Mouse (Mus musculus) skeletal muscle tissue, adult 2 months (tissue): Measurements from ENCODE around the gene Sec24a.
"Not testable (repeated sequence)": the region's sequence is repeated elsewhere in the genome, so short reads cannot be mapped to it uniquely, and the experiment has no call there.

Source experiments
- DNase-seq: peaks from one replicate; pipeline ENCODE4 v3.0.0-alpha.2; 2012; ENCODE audit warnings: low read depth, low spot score

The Sec24a gene

DNA sequence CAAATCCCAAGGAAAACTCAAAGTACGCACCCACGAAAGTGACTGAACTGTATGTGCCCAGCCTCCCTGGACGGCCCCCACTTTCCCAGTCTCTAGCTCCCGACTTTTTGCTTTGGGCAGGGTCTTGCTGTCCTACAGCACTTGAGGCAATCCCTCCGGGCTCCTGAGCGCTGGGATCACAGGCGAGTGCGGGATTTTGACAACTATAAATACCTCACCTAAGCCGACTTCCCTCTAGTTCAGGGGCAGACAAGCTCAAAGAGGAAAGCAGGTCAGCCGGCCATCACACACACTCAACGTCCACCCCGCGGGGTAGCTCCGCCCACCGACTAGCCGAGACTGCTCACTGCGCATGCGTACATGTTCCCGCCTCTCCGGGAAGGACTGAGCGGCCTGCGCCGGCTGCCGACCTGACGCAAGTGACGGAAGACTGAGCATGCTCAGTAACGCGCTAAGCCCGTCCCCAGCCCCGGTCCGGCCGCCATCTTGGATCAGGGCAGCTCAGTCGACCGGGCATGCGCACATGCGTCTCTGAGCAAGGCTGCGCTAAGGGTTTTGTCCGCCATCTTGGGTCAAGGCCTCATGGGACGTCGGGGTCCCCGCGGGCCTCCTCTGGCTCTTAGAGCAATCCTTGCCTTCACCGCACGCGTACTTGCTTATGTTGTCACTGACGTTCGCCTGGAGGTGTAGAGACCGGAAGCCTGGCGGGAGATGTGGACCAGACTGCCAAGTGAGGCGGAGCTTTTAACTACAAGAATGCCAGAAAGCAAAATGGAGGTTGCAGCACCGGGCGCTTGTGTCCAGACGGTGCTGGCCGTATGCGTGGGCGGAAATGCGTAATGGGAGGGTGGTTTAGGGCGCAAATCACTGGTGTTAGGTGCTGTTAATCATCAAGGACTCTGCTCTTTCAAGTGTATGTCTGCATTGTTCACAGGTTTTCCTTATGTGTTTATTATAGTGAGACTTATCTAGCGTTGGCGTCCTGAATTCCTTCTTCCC, 74.8 kb downstream of the Sec24a start, which contains the start of gene 0610009B22Rik:
0610009B22Rik (minus strand) TSS at position 545 of the 999 bp plus-strand sequence.
- peak; percentile 100 for DNase-seq

- DNase-seq, result no peak
Observed at GRCm38 (mm10) chr11:51681976-51682374, 81.5 kb downstream of the Sec24a start.

DNA sequence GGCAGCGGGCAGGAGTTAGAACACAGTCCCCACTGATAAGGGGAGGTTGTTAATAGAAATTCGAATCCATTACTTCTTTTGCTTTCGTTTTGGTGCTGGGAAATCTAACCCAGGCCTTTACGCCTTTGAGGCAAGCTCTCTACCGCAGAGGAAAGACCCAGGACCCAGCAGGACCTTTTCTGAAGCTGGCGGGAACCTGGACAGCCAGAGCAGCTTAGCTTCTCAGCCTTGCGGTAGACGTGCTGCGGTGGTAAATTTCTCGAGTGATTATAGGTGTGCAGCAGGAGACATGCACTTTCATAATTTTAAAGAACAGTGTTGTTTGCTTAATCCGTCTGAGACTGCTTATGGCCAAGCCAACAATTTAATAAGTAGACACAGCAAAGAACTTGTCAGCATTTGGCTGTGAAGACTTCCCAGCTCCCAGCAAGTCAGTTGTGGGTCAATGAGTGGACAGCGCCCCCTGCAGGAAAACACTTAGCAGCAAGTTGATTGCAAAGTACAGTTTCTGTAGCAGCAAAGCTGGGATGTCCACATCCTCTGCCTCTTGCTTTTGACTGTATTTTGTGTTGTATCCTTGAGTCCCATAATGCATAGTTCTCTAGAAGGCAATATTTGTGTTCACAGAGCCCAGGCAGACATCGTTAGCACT, 82.0 kb downstream of the Sec24a start:
- DNase-seq, result peak; percentile 86

- no peak for DNase-seq
Observed at GRCm38 (mm10) chr11:51679466-51679865, 84.0 kb downstream of the Sec24a start.

DNA sequence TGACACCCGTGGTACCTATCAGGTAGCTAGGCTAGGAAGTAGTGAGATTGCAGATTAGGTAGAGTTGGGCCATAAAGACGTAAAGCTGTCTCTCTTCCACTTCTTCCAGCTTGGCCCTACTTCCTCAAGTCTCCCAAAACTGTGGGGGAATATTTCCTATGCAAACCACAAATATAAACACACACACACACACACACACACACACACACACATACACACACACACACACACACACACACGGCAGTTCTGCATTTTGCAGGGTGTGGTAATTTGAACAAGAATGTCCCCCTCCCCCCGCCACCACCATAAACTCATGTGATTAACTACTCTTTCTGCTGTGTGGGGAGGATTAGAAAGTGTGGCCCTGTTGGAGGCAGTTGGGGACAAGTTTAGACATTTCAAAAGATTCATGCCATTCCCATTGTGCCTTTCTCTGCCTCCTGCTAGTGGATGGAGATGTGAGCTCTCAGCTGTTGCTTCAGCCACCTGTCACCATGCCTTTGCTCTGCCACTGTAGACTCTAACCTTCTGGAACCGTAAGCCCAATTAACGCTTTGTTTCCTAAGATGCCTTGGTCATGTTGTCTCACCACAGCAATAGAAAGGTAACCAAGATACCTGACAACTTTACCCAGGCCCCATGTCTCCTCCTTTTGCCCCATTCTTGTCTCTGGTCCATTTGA, 85.6 kb downstream of the Sec24a start:
- DNase-seq, result no peak

GRCm38 (mm10) chr11:51675386-51675785, 88.0 kb downstream of the Sec24a start:
- DNase-seq, result no peak

DNA sequence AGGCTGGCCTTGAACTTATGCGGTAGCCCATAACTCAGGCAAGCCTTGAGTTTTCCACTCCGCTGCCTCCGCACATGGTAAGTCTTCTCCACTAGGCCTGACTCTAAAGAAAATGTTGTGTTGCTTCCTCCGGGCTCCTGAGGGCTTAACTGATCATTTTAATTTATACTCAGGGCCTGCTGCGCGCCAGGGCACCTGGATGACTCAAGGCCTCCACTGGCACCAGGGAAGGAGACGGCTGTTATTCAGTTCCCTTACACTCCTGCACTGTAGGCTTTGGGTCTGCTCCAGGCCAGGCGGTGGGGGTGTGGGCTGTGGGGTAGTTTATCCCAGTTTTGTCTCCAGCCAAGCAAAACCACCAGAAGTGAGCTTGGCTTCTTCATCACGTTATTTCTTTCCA, 90.1 kb downstream of the Sec24a start:
- DNase-seq, result no peak

- no peak for DNase-seq
Observed at GRCm38 (mm10) chr11:51671376-51671775, 92.1 kb downstream of the Sec24a start.

GRCm38 (mm10) chr11:51670846-51671245, 92.6 kb downstream of the Sec24a start:
- no peak for DNase-seq

GRCm38 (mm10) chr11:51664747-51665146, 98.7 kb downstream of the Sec24a start:
- not testable (repeated sequence) for DNase-seq

DNA sequence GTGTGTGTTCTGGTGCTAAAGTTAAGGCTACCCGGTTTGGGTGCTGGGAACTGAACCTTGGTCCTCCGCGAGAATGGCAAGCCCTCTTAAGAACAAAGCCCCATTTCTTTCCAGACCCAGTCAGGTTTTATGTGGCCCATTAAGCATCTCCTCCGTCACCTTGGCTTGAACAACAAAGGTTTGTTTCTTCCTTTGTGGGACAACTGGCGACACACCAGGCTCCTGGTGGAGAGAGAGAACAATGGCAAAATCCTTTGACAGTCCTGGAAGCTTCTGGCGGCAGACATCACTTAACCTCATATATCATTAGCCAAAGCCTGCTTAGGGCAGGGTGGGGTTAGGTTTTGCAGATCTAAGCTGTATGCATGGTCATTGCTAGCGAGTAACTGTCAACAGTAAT, 100.8 kb downstream of the Sec24a start:
- DNase-seq, result no peak

- DNase-seq, result no peak
Observed at GRCm38 (mm10) chr11:51661867-51662365, 101.5 kb downstream of the Sec24a start.

DNA sequence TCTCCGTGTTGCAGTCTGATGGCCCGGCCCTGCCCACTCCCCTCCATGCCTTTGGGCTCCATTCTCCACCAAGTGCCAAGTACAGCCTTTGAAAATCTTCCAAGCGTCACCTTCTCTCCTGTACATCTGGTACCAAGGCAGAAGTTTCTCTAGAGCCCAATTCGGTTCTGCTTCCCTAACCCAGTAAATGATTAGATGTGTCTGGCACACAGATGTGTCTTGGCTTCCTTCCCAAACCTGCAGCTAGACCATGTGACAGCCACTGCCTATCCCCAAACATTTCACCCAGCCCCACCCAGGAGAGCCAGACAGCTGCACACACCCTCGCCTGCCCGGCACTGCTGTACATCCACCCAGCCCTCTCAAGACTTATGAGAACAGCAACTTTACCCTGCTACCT, 104.7 kb downstream of the Sec24a start:
- no peak for DNase-seq

GRCm38 (mm10) chr11:51658291-51658690, 105.1 kb downstream of the Sec24a start:
- DNase-seq, result no peak

DNA sequence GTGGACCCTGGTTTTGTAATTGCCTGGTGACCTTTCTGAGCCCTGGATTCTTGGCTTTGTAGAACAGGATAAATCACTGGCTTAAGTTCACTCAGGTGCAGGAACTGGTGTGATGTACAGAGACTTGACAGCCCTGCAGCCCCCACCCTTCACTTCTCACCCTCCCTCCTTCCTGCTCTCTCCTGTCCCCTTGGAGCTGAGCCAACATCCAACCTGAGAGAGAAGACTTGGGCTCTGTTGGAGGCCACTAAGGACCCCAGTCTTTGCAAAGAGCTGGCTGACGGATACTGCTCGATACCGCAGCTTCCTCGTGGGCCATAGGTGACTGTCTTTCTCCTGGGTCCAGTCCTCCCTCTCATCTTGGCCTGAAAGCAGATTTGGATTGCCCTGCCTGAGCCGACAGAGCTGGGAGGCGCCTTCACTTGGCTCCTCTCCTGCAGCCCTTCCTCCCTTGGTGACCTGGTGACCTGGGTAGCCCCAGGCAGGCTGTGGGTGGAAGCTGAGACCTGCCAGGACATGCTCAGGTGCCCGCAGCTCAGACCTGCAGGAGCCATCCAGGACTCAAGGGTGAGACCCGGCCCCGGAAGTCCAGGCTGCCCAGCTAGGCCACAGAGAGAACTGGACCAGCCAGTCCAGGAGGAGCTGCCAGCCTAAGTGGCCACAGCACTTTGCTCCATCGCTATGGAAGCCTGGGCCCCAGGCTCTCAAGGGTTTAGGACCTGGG, 106.5 kb downstream of the Sec24a start:
- DNase-seq, result no peak

- DNase-seq, result no peak
Observed at GRCm38 (mm10) chr11:51654891-51655290, 108.5 kb downstream of the Sec24a start.

DNA sequence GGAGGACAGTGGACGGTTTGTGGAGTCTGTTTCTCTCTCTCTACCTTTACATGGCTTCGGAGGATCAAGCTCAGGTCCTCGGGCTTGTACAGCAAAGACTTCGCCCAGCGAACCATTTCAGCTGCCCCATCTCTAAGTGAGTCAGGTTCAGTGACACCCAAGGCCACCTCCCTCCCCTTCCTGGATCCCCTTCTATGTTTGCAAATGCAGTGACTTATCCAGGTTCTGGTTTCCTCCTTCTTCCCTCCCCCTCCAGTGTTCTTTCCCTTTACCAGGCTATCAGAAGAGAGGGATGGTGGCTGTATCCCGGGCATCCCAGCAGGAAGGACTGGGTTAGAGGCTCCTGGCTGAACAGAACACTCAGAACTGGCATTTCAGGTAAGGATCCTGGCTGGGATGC, 109.7 kb downstream of the Sec24a start:
- no peak for DNase-seq

DNA sequence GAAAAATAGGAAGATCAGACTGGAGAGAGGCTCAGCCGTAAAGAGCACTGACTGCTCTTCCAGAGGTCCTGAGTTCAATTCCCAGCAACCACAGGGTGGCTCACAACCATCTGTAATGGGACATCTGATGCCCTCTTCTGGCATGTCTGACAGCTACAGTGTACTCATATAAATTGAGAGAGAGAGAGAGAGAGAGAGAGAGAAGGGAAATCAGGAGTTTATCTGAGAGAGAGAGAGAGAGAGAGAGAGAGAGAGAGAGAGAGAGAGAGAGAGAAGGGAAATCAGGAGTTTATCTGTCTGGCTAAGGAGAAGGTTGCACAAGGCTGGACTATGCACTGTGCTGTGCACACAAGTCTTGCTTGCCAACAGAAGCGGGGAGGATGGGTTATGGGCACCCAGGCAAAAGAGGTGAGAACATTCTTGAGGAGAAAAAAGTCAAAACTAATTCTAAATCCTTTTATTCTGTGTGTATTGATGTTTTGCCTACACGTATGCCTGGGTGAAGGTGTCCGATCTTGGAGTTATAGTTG, 110.5 kb downstream of the Sec24a start:
- DNase-seq, result no peak

- no peak for DNase-seq
Observed at GRCm38 (mm10) chr11:51650691-51651515, 112.5 kb downstream of the Sec24a start, which contains the start of the genes N4bp3 and D930048N14Rik. Gene N4bp3 (minus strand): TSS chr11:51650842. Gene D930048N14Rik (plus strand): TSS chr11:51650954.

DNA sequence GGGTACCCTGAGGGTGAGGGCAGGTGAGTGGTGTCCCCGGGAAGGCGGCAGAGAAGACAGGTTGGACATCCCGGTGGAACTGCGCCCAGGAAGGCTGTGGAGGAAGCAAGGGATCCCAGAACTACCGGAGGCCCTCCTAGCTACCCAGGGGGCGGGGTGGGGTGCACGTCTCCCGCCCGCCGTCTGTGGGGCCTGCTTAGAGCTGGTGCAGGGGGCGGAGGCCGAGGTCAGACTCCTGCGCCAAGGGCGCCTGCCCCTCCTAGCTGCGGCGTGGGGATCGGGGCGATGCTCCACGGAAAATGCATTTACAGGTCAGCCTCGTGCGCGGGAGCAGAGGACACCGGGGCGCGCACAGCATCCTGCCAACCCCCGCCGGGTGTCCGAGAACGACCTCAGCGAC, 113.2 kb downstream of the Sec24a start:
- DNase-seq, result no peak
